Comparison of ENCODE assay signal across 8 mouse cellular contexts in genomic region chr5:121398965-121399462, GRCm38 (mm10). TPM values are rescaled to one million over a fixed set of nuclear protein-coding genes. Genes with fewer than 3 reads are reported as not detected.
A peak's percentile ranks its signal among the peaks of the same experiment; 100 is the strongest.
DNase-seq lines count a peak whose midpoint lies in the region; ATAC-seq and TF ChIP-seq lines count a peak whose summit lies in the region.

No protein-coding gene starts in this region.

- no peaks in the 10 kb centered on the region for H3K27me3 ChIP-seq in heart, embryonic 15.5 days
- no peaks in the 10 kb centered on the region for H3K27me3 ChIP-seq in MEL (ENCODE audit: control insufficient read depth in 1 of 2, insufficient read depth in 2 of 2, low read length in 2 of 2)
- no peaks in the 10 kb centered on the region for H3K27me3 ChIP-seq in hindbrain, embryonic 15.5 days
- no peaks in the 10 kb centered on the region for H3K27me3 ChIP-seq in midbrain, embryonic 14.5 days (ENCODE audit: control insufficient read depth, insufficient read depth, low read length)

- no peak for TF ChIP-seq EP300 in MEL (IDR thresholded peaks at IDR 0.05; ENCODE audit: low read depth in 1 of 2, low read length in 2 of 2)

- TF ChIP-seq POLR2A in MEL (IDR thresholded peaks at IDR 0.05; ENCODE audit: control insufficient read depth in 1 of 2, insufficient read depth in 1 of 2, low read depth in 1 of 2, low read length in 2 of 2, poor library complexity in 1 of 2) = no peak

- no peaks in the 10 kb centered on the region for H3K36me3 ChIP-seq in heart, embryonic 15.5 days
- peaks cover 17 to 37% of the 10 kb centered on the region in 2 experiments for H3K36me3 ChIP-seq in MEL (ENCODE audit: control insufficient read depth in 1 of 2, insufficient read depth in 2 of 2, low read length in 2 of 2)
- H3K36me3 ChIP-seq in hindbrain, embryonic 15.5 days = no peaks in the 10 kb centered on the region; the same call in 1 of the 2 replicates
- H3K36me3 ChIP-seq in midbrain, embryonic 14.5 days (ENCODE audit: control insufficient read depth, insufficient read depth, low read length) = peaks cover 12% of the 10 kb centered on the region; the same call in 1 of the 2 replicates

- no peak for DNase-seq in heart, postnatal 10 days
- DNase-seq in MEL (ENCODE audit: low read depth, low spot score) = peak; percentile 37
- DNase-seq in midbrain, embryonic 14.5 days = no peak
- no peak for DNase-seq in adrenal gland, adult 2 months
- no peak for DNase-seq in urinary bladder, postnatal 36 days (ENCODE audit: low spot score in 2 of 2)
- DNase-seq in thymus, postnatal 10 days (ENCODE audit: low spot score in 2 of 2) = no peak

- H3K4me1 ChIP-seq in heart, embryonic 15.5 days (replicated peaks) = peaks cover 22% of the 10 kb centered on the region
- peaks cover 3 to 29% of the 10 kb centered on the region in 2 experiments for H3K4me1 ChIP-seq in MEL (ENCODE audit: control insufficient read depth in 1 of 2, insufficient read depth in 2 of 2, low read length in 2 of 2)
- peaks cover 34% of the 10 kb centered on the region for H3K4me1 ChIP-seq in hindbrain, embryonic 15.5 days (replicated peaks)
- H3K4me1 ChIP-seq in midbrain, embryonic 14.5 days (ENCODE audit: control insufficient read depth, insufficient read depth, low read length) = peaks cover 8% of the 10 kb centered on the region

- no peak overlapping the region for H3K27ac ChIP-seq in heart, embryonic 15.5 days
- peak overlapping the region; percentile 40 for H3K27ac ChIP-seq in MEL (ENCODE audit: control insufficient read depth, low read depth, low read length)
- 0 out of 2 replicates have a peak overlapping the region, but pooled peaks have one; percentile 82 for H3K27ac ChIP-seq in hindbrain, embryonic 15.5 days (replicated peaks)
- no peak overlapping the region for H3K27ac ChIP-seq in midbrain, embryonic 14.5 days (replicated peaks; ENCODE audit: low read depth, low read length)

- intact Hi-C loops in heart, postnatal 10 days (cut with DNase I) = loop anchor here (5.0 kb wide), 1 partner anchor 78 kb away; no protein-coding TSS in a partner anchor

- TF ChIP-seq CTCF in MEL (IDR thresholded peaks at IDR 0.05 in 2 of 3, conservative IDR thresholded peaks at IDR 0.05 in 1 of 3; ENCODE audit: control insufficient read depth in 1 of 3, insufficient read depth in 1 of 3, low read depth in 2 of 3, low read length in 3 of 3, poor library complexity in 1 of 3, severe bottlenecking in 1 of 3) = no peak

- peak overlapping the region; percentile 94 for H3K4me2 ChIP-seq in heart, embryonic 15.5 days
- H3K4me2 ChIP-seq in hindbrain, embryonic 15.5 days = peak overlapping the region; percentile 87
- H3K4me2 ChIP-seq in midbrain, embryonic 14.5 days (ENCODE audit: low read length) = peak overlapping the region; percentile 90

- peak overlapping the region; percentile 77 for H3K9ac ChIP-seq in heart, embryonic 15.5 days
- H3K9ac ChIP-seq in MEL (ENCODE audit: control insufficient read depth, low read depth, low read length, poor library complexity, severe bottlenecking) = peak overlapping the region; percentile 100
- H3K9ac ChIP-seq in hindbrain, embryonic 15.5 days = peak overlapping the region; percentile 95
- peak overlapping the region; percentile 78 for H3K9ac ChIP-seq in midbrain, embryonic 14.5 days (replicated peaks; ENCODE audit: low read length)

- WGBS in heart, embryonic 15.5 days = 45% methylated on average over 9 of the region's 9 CpGs
- 66% methylated on average over 9 of the region's 9 CpGs for WGBS in hindbrain, embryonic 15.5 days
- WGBS in midbrain, embryonic 14.5 days = 68% methylated on average over 9 of the region's 9 CpGs

- no peaks in the 10 kb centered on the region for H3K9me3 ChIP-seq in heart, embryonic 15.5 days (replicated peaks)
- H3K9me3 ChIP-seq in MEL (replicated peaks; ENCODE audit: insufficient read depth, low read length) = no peaks in the 10 kb centered on the region
- no peaks in the 10 kb centered on the region for H3K9me3 ChIP-seq in hindbrain, embryonic 15.5 days
- H3K9me3 ChIP-seq in midbrain, embryonic 14.5 days (ENCODE audit: control insufficient read depth, low read length) = no peaks in the 10 kb centered on the region

- peak overlapping the region; percentile 92 for H3K4me3 ChIP-seq in heart, embryonic 15.5 days
- H3K4me3 ChIP-seq in MEL (ENCODE audit: control insufficient read depth in 1 of 2, insufficient read depth in 1 of 2, low read depth in 2 of 2, low read length in 2 of 2) = peak overlapping the region; percentile 81 to 99
- H3K4me3 ChIP-seq in hindbrain, embryonic 15.5 days = peak overlapping the region; percentile 98
- peak overlapping the region; percentile 96 for H3K4me3 ChIP-seq in midbrain, embryonic 14.5 days (replicated peaks; ENCODE audit: low read depth, low read length)

- no peak for ATAC-seq in heart, embryonic 15.5 days (replicated peaks; ENCODE audit: insufficient number of reproducible peaks, insufficient read depth, low FRiP score, low read depth)
- no peak for ATAC-seq in hindbrain, embryonic 15.5 days (ENCODE audit: low FRiP score, low read depth)
- ATAC-seq in midbrain, embryonic 14.5 days (ENCODE audit: low FRiP score, low TSS enrichment) = no peak

- TF ChIP-seq RAD21 in MEL (IDR thresholded peaks at IDR 0.05; ENCODE audit: low read depth, low read length) = no peak

- peaks cover 64% of the 10 kb centered on the region for H3K79me2 ChIP-seq in MEL (ENCODE audit: control insufficient read depth, insufficient read depth, low read length, poor library complexity)

TF ChIP-seq in MEL, 35 proteins besides CTCF, POLR2A, EP300 and RAD21:
- no peak for TF ChIP-seq ZKSCAN1 (IDR thresholded peaks at IDR 0.05; ENCODE audit: low read depth, low read length)
- no peak for TF ChIP-seq NELFE (IDR thresholded peaks at IDR 0.05; ENCODE audit: low read depth, low read length)
- peak; percentile 53 for TF ChIP-seq MAX (IDR thresholded peaks at IDR 0.05; ENCODE audit: low read length)
- TF ChIP-seq MYC (IDR thresholded peaks at IDR 0.05; ENCODE audit: low read depth, low read length) = peak; percentile 16; the same call in 1 of the 2 replicates
- TF ChIP-seq ZNF384 (IDR thresholded peaks at IDR 0.05; ENCODE audit: low read depth, low read length) = peak; percentile 81
- no peak for TF ChIP-seq USF2 (IDR thresholded peaks at IDR 0.05; ENCODE audit: borderline replicate concordance in 1 of 2, insufficient read depth in 1 of 2, low read depth in 1 of 2, low read length in 2 of 2)
- TF ChIP-seq POLR2AphosphoS2 (IDR thresholded peaks at IDR 0.05; ENCODE audit: low read length) = no peak

RNA-seq across cellular contexts. Expression of gene Naa25, which starts 1.3 kb away (rescaled TPM):
- polyA plus RNA-seq in heart, embryonic 15.5 days (2015; fragmentation: Nextera tagmentation; extraction: Ambion mirVana) = 28.3 and 33.3 TPM in 2 replicates
- 10 to 100 TPM; 22.1 to 23.5 TPM for total RNA-seq in heart, postnatal 10 days (2021)
- total RNA-seq in MEL (2012; rRNA removed) = 53.0 and 56.4 TPM in 2 replicates
- 10 to 100 TPM in 1 of 2 experiments, not detected in 1; 59.6 TPM for polyA plus RNA-seq in MEL (2012; ENCODE audit: insufficient read depth in 1 of 2, insufficient read length in 2 of 2, low read depth in 1 of 2, low replicate concordance in 2 of 2, missing spikeins in 1 of 2)
- polyA plus RNA-seq in hindbrain, embryonic 15.5 days (2015; fragmentation: Nextera tagmentation; extraction: Ambion mirVana) = 52.2 and 53.6 TPM in 2 replicates
- 42.9 and 60.7 TPM in 2 replicates for polyA plus RNA-seq in midbrain, embryonic 14.5 days (2014; fragmentation: Nextera tagmentation; extraction: Ambion mirVana)
- total RNA-seq in adrenal gland, adult 2 months (2021) = 10 to 100 TPM; 33.9 to 40.8 TPM
- polyA plus RNA-seq in adrenal gland, adult 2 months (2012; rRNA removed) = 5.8 and 9.6 TPM in 2 replicates

RNA-seq across cellular contexts. Expression of gene Trafd1, which starts 13.6 kb away (rescaled TPM):
- 64.5 and 89.4 TPM in 2 replicates for polyA plus RNA-seq in heart, embryonic 15.5 days (2015; fragmentation: Nextera tagmentation; extraction: Ambion mirVana)
- 10 to 100 TPM; 59.0 to 59.5 TPM for total RNA-seq in heart, postnatal 10 days (2021)
- total RNA-seq in MEL (2012; rRNA removed) = 12.9 and 15.4 TPM in 2 replicates
- polyA plus RNA-seq in MEL (2012; ENCODE audit: insufficient read depth in 1 of 2, insufficient read length in 2 of 2, low read depth in 1 of 2, low replicate concordance in 2 of 2, missing spikeins in 1 of 2) = 10 to 100 TPM in 1 of 2 experiments, not detected in 1; 21.4 TPM
- polyA plus RNA-seq in hindbrain, embryonic 15.5 days (2015; fragmentation: Nextera tagmentation; extraction: Ambion mirVana) = 120 and 127 TPM in 2 replicates
- polyA plus RNA-seq in midbrain, embryonic 14.5 days (2014; fragmentation: Nextera tagmentation; extraction: Ambion mirVana) = 137 and 146 TPM in 2 replicates
- total RNA-seq in adrenal gland, adult 2 months (2021) = 10 to 100 TPM; 28.7 to 44.5 TPM
- polyA plus RNA-seq in adrenal gland, adult 2 months (2012; rRNA removed) = 34.7 and 36.8 TPM in 2 replicates

RNA-seq across cellular contexts. Expression of gene Tmem116, which starts 52.7 kb away (rescaled TPM):
- 2.7 and 4.3 TPM in 2 replicates for polyA plus RNA-seq in heart, embryonic 15.5 days (2015; fragmentation: Nextera tagmentation; extraction: Ambion mirVana)
- total RNA-seq in heart, postnatal 10 days (2021) = 1 to 10 TPM; 5.9 to 7.3 TPM
- 1.6 and 1.7 TPM in 2 replicates for total RNA-seq in MEL (2012; rRNA removed)
- 1 to 10 TPM in 1 of 2 experiments, not detected in 1; 2.6 TPM for polyA plus RNA-seq in MEL (2012; ENCODE audit: insufficient read depth in 1 of 2, insufficient read length in 2 of 2, low read depth in 1 of 2, low replicate concordance in 2 of 2, missing spikeins in 1 of 2)
- 2.0 and 2.6 TPM in 2 replicates for polyA plus RNA-seq in hindbrain, embryonic 15.5 days (2015; fragmentation: Nextera tagmentation; extraction: Ambion mirVana)
- polyA plus RNA-seq in midbrain, embryonic 14.5 days (2014; fragmentation: Nextera tagmentation; extraction: Ambion mirVana) = 1.7 and 2.0 TPM in 2 replicates
- total RNA-seq in adrenal gland, adult 2 months (2021) = 1 to 10 TPM; 2.6 to 4.8 TPM
- polyA plus RNA-seq in adrenal gland, adult 2 months (2012; rRNA removed) = 3.3 and 8.1 TPM in 2 replicates

RNA-seq across cellular contexts. Expression of gene Erp29, which starts 53.3 kb away (rescaled TPM):
- polyA plus RNA-seq in heart, embryonic 15.5 days (2015; fragmentation: Nextera tagmentation; extraction: Ambion mirVana) = 110 and 140 TPM in 2 replicates
- 100 to 1,000 TPM; 112 TPM for total RNA-seq in heart, postnatal 10 days (2021)
- 159 and 167 TPM in 2 replicates for total RNA-seq in MEL (2012; rRNA removed)
- 100 to 1,000 TPM in 1 of 2 experiments, not detected in 1; 244 TPM for polyA plus RNA-seq in MEL (2012; ENCODE audit: insufficient read depth in 1 of 2, insufficient read length in 2 of 2, low read depth in 1 of 2, low replicate concordance in 2 of 2, missing spikeins in 1 of 2)
- 187 and 189 TPM in 2 replicates for polyA plus RNA-seq in hindbrain, embryonic 15.5 days (2015; fragmentation: Nextera tagmentation; extraction: Ambion mirVana)
- polyA plus RNA-seq in midbrain, embryonic 14.5 days (2014; fragmentation: Nextera tagmentation; extraction: Ambion mirVana) = 129 and 151 TPM in 2 replicates
- 100 to 1,000 TPM in 1 of 2 experiments, 10 to 100 TPM in 1; 85.4 to 113 TPM for total RNA-seq in adrenal gland, adult 2 months (2021)
- 36.8 and 41.9 TPM in 2 replicates for polyA plus RNA-seq in adrenal gland, adult 2 months (2012; rRNA removed)

Comparison
In these comparisons a context has a peak if more than half of its experiments do, and no peak if none do; other contexts are left out.
1. H3K27ac ChIP-seq: peak in MEL (single experiment) and hindbrain, embryonic 15.5 days (single experiment); none in heart, embryonic 15.5 days (single experiment) and midbrain, embryonic 14.5 days (single experiment).
2. Peak in every context shown above with its lines, with median percentiles within 50 percentile points of each other: H3K4me2 ChIP-seq, H3K4me3 ChIP-seq and H3K9ac ChIP-seq.